Mouse (Mus musculus): ENCODE measurements around the gene Tmc5. TPM values are rescaled to one million over a fixed set of nuclear protein-coding genes. Genes with fewer than 3 reads are reported as not detected.
A peak's percentile ranks its signal among the peaks of the same experiment; 100 is the strongest.

Tmc5 gene
- total RNA-seq, 2 experiments from 2014 or later, result 0.24 to 0.60 TPM

DNA sequence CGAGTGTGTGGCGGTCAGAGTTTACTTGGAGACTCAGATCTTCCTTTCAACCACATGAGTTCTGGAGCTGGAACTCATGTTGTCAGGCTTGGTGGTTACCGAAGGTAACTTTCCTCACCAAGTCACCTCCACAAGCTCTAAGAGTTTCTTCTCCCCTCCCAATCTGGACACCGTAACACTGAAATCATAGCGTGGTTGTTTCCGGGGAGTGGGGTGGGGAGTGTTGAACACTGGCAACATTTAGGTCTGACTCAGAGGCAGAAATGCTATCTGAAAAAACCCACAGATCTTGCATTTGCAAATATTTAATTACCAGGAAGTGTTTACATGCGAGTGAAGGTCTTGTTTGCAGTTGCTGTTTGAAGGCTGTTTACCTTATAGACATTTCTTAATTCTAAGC is 12.7 kb downstream of the Tmc5 start:
- DNase-seq, result no peak
- intact Hi-C loops (cut with DNase I), result no loop called here

DNA sequence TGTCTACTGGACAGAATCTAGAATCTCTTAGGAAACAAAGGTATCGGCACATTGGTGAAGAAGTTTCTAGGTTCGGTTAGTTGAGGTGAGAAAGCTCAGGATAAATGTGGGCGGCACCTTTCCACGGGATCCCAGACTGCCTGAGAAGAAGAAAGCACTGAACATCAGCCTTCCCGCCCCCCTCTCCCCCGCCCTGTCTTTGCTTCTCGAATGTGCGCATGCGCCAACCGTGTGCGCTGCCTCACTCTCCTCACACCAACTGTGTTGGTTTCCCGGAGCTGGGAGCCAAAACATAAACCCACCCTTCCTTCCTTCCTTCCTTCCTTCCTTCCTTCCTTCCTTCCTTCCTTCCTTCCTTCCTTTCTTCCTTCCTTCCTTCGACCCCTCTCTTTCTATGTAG is 13.6 kb downstream of the Tmc5 start:
- DNase-seq, result no peak
- intact Hi-C loops (cut with DNase I), result no loop called here

DNA sequence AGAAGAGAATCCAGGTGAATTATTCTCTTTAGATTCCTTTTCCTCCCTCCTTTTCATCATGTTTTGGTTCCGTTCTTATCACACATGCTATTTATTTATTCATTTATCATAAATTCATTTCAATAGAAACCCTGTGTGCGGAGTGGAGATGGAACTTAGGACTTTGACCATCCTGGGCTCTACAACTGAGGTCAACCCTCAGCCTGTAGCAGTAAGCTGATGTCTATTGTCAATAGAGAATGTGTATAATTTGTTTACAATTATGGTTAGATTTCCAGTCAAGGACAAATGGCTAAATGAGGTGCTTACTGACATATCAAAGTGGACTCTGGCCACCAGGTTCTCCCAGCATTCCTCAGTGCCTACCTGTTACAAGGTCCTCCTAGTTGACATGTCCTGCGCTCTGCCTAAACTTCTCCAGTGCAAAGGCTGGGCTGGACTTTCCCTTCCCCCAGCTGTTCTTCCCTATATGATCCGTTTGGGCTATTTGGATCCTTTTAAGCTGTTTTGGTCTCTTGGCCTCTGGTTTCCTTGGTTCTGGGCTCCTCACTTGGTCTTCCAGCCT is 14.2 kb downstream of the Tmc5 start:
- intact Hi-C loops (cut with DNase I), result no loop called here
- DNase-seq, result no peak

DNA sequence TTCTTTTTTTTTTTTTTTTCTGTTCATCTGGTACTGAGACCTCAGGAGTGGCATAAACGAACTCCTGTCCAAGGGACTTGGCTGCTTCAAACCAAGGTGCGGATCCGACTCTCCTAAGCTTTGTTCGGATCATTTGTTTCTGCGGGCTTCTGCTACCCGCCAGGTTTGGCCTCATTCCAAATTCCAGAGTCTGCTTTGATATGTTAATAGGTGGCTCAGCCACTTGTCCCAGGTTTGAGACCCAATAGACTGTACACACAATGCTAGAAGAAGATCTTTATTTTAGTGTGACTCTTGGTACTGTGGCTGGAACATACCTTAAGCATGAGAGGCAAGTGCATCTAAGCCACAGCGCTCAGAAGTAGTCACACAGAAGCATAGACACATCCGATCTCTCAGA is 14.8 kb downstream of the Tmc5 start:
- intact Hi-C loops (cut with DNase I), result no loop called here
- no peak for DNase-seq

DNA sequence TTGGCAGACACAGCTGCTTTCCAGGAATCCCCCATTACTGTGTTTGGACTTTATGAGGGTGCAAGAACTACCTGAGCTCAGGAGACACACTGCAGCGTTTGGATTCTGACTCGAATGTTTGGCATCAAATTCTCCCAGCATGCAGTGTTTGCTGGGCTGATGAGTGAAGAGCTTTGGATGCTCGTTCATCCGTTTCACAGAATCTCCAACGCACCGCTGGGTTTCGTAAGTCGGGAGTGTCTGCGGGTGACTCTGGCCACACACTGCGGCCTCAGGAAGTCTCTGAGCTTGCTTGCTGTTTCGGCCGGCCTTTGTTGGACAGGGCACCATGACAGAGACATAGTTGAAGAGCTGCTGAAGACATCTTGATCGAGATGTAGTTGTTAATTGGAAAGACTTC is 17.0 kb downstream of the Tmc5 start:
- intact Hi-C loops (cut with DNase I), result no loop called here
- DNase-seq, result no peak

DNA sequence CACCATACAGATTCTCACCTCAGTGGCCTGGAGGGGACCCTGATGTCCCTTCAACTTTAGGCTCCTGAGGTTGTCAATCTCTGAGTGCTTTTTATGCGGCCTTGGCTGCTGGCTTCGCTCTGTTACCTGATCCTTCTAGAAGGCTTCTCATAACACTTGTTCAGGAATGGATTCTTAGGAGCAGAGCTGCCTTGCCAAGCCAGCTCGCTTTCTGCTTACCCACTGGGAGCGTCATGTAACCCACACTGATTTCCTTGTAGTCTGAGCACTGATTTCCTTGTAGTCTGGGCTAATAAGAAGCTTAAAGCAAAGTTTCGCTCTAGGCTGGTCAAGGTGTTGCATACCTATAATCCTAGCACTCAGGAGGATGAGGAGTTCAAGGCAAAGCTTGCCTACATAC is 21.0 kb downstream of the Tmc5 start:
- no peak for DNase-seq
- intact Hi-C loops (cut with DNase I), result no loop called here

DNA sequence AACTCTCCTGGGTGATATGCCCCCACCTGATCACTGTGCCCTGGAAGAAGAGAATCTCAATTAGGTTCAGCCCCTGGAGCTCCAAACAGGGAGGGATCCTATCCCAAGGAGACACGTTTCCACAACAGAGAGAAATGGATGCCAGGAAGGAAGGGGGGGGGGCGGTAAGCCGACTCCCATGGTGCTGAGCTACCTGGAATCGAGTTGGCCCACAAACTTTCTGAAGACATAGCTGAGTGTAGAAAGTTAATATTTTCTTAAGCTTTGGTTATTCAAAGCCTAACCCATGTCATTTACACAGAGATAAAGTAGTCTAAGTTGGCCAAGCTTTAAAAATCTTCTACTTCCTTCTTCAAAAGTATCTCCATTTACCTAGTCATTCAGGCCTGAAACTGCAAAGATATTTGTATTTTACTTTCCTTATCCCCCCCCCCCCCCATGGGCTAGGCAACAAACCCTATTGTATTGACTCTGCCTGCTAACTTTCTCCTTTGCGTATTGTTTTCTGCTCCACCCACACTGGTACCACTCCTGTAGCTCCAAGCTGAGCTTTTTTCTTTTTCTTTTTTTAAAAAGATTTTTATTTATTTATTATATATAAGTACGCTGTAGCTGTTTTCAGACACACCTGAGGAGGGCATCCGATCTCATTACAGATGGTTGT is 23.3 kb downstream of the Tmc5 start:
- no peak for DNase-seq
- intact Hi-C loops (cut with DNase I), result no loop called here

DNA sequence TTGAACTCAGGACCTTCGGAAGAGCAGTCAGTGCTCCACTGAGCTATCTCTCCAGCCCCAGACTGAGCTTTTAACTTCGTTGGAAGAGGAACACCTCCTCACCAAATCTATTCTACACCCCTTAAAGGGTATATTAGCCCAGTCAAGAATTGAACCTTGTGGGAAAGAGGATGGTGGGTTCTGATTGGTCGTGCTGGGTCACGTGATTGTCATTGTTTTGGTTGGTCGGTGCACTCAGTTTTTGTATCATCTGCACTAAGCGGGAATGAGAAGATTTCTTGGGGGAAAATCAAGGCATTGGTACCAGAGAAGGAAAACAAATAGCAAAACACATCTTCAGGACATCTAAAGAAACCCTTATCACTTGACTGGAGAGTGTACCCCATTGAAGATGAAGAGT is 24.0 kb downstream of the Tmc5 start:
- intact Hi-C loops (cut with DNase I), result no loop called here

DNA sequence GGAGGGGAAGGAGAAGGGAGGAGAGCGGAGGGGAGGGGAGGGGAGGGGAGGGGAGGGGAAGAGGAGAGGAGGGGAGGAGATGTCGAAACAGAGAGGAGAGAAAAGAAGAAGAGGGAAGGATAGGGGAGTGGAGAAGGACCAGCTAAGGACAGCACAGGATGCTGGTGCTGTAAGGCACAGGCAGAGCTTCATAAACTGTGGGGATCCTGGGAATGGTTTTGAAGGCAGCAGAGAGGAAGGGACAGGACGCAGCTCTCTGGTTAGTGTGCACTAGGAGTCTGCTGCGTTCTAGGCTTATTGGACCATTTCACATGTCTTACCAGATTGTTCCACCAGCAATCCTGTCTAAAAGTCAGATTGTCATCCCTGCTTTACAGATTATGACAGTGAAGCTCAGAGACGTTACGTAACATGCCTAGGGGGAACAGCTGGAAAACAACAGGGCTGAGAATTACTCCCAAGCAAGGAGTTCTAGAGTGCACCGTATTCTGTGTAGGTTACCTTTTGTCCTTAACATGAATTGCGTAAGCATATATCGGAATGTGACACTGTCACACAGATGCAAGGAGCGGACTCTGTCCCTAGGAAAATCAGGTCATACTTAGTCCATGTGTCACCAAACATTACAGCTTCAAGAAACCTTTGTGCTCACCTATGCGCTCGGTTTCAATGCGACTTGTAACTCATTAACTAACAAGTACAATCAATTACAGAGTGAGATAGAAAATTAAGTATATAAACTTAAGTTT is 30.6 kb downstream of the Tmc5 start:
- DNase-seq, result no peak

More for the DNA sequence above, 24.0 kb downstream of the Tmc5 start:
- no peak for DNase-seq

DNA sequence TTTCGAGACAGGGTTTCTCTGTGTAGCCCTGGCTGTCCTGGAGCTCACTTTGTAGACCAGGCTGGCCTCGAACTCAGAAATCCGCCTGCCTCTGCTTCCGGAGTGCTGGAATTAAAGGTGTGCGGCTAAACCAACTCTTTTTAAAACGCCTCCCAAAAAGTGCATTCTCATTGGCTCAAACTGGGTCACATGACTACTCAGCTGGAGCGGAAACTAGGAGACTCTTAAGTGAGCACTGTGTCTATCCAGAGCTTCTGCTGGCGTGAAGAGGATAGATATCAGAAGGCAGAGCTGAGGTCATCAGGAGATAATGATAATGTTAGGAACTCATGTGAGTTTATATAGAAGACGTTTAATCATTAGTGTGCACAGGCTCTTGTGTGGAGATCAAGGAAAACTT is 36.0 kb downstream of the Tmc5 start:
- no peak for DNase-seq
- intact Hi-C loops (cut with DNase I), result no loop called here

More for the DNA sequence above, 30.6 kb downstream of the Tmc5 start:
- intact Hi-C loops (cut with DNase I), result no loop called here

DNA sequence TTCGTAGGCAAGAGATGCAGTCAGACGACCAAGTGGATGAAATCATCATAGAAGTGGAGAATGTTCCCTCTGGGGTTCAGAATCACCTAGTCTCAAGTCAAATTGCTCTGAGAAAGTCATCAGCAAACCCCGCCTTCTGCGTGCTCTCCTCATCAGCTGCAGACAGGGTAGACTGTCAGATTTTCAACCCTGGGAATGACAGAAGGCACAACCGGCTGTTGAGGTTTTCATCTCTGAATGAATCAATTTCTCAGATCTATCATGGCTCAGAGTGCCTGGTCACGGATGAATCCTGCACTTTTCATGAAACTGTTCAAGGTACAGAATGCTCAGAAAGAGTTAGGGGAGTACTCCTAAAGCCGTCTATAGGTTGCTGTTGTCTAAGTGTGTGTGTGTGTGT is 36.9 kb downstream of the Tmc5 start:
- no peak for DNase-seq
- intact Hi-C loops (cut with DNase I), result no loop called here

DNA sequence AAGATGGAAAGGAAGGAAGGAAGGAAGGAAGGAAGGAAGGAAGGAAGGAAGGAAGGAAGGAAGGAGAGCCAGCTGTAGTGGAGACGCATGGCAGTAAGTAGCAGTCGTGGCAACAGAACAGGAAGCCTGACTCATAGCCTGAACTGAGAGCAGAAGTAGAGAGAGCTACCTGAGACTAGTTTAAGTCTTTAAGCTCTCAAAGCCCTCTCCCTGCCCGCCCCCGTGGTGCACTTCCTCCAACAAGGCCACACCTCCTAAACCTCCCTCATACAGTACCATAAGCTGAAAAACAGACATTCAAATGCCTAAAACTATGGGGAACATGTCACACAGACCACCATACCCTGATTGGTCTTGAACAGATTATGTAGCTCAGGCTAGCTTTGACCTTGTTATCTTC is 40.4 kb downstream of the Tmc5 start:
- no peak for DNase-seq
- intact Hi-C loops (cut with DNase I), result no loop called here

DNA sequence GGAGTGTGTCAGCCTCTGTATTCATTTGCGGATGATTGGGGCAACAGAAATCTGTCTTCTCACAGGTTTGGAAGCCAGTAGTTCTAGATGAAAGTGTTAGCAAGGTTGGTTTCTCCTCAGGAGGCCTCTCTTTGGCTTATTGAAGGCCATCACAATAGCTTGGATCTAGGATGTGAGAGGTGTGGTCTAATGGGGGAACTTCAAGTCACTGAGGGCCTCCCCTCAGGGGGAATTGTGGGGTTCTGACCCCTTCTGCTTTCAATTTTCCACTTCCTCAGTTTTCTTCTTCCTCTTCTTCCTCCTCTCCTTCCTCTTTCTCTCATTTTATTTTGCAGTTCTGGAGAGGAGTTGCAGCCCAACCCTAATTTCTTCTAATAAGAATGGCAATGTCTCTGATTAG is 49.1 kb downstream of the Tmc5 start:
- intact Hi-C loops (cut with DNase I), result no loop called here
- no peak for DNase-seq

DNA sequence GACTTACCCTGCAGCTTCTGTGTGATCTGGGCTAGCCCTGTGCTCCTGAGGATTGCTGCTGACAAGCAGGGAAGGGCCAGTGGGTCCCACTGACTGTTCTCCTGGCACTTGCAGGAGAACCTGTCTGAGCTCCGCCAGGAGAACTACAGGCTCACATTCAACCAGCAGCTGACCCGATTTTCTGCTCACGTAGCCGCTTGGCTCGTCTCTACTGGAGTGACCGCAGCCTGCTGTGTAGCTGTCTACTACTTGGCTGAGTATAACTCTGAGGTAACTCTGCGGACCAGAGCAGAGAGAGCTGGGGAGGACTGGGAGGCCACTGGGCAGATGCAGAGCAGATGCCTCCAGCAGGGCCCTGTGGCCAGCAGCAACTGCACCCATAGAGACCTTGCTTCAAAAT is 52.2 kb downstream of the Tmc5 start:
- DNase-seq, result peak; percentile 51
- intact Hi-C loops (cut with DNase I), result no loop called here

DNA sequence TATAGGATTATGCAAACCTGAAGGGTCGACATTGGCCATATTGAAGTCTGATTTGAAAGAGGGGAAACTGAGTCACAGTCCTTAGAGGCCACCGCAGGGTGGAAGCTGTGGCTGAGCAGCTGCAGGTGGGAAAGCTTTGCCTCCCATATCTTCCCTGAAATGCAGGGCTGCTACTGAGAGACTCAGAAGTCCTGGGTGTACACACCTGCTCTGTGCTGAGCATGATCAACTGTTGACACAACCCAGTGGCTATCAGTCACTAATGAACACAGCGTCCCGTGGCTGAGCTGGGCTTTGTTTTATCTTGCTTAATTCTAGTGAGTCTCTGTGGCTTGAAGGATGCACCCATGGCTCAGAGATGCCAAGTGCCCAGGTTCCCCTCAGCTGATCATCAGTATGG is 53.0 kb downstream of the Tmc5 start:
- intact Hi-C loops (cut with DNase I), result no loop called here
- DNase-seq, result no peak

DNA sequence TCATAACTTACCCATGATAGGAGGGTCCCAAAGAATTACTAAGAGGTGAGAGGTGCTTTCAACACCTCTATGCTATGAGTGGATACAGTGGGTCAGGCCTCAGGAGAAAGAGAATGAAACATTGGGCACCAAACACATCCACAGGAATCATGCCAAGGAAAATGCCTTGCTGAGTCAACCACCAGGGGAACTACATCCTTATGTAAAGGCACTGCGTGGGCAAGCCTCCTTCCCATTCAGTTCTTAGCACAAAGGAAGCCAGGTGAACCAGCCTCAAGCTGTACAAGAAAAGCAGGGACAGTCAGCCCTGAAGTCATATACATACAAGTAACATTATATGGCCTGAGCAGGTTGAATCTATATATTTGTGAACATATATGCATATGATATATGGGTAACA is 53.8 kb downstream of the Tmc5 start:
- intact Hi-C loops (cut with DNase I), result no loop called here
- no peak for DNase-seq

DNA sequence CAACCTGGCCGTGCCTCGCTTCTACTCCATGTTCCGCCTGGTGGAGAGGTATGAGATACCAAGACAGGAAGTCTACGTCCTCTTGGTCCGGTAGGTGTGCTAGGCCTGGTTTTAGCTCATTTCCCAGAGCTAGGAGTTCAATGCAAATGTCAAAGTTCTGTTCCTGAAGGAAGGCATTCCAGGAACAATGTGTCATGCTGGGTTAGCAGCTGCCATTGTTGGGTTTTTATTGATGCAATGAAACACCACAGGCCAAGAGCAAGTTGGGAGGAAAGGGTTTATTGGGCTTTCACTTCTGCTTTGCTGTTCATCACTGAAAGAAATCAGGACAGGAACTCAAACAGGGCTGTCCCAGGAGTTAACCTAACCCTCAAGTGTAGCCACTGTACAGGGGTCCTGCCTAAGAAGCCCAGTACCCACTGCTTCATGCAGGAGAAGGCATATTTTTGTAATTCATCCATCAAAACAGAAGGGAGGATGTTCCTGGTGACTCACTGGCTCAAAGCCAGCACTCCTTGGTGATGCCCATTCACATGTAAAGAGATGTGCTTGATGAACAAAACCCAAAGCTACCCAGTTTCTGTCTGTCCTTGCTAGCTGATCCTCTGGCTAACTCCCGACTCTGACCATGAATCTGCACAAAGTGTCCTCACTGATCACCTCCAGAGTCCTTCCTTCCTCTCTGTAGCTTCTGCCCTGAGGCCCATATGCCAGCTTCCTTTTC is 55.6 kb downstream of the Tmc5 start:
- peak; percentile 17 for DNase-seq
- intact Hi-C loops (cut with DNase I), result no loop called here

DNA sequence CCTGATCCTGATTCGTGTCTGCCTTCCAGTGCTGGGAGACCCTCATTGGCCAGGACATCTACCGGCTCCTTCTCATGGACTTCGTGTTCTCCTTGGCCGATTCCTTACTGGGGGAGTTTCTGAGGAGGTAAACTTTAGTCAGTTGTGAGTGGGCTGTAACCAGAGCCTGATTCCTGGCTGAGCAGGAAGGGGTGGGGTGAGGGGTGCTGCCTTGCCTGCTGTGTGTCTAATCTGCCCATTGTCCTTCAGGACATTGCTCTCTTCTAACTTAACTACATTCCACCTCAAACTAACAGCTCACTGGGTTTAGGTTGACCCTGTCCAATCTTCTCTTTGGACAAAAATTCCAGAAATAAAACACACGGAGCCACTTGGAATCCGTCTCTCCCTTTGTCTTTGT is 59.6 kb downstream of the Tmc5 start:
- no peak for DNase-seq
- intact Hi-C loops (cut with DNase I), result no loop called here

DNA sequence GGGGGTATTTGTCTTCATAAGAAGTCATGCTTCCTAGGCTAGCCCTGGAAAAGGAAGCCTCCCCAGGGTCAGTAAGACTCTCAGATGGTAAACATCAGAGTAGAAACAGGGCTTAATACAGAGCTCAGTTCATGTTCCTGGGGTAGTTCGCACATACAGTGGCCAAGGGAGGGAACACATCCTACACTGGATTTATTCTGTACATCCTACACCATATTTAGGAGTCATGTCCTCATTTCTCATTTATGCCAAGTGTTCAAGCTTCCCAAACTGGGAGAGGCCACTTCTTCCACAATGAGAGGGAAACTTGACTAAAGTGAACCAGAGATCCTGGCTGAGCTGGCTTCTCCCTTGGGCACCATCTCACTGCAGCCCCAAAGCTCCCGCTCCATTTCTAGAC is 70.7 kb downstream of the Tmc5 start:
- intact Hi-C loops (cut with DNase I), result no loop called here
- DNase-seq, result no peak

DNA sequence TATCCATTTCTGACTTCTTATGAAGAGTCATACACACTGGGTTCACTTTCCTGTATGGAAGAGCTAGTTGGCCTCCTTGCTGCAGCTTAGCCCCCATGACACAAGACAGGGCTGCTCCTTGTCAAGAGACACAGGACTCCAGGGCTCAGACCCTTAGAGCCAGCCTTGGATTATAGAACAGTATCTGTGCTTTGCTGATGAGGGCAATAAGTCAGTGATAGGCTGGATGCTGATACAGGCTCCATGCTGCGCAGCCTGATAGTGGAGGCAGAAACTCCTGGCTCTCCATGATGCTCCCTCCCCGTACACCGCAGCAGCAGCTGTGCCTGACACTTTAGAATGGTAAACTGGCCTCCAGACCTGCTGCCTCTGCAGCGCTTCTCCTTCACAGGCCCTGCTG is 73.0 kb downstream of the Tmc5 start:
- intact Hi-C loops (cut with DNase I), result no loop called here
- DNase-seq, result no peak

DNA sequence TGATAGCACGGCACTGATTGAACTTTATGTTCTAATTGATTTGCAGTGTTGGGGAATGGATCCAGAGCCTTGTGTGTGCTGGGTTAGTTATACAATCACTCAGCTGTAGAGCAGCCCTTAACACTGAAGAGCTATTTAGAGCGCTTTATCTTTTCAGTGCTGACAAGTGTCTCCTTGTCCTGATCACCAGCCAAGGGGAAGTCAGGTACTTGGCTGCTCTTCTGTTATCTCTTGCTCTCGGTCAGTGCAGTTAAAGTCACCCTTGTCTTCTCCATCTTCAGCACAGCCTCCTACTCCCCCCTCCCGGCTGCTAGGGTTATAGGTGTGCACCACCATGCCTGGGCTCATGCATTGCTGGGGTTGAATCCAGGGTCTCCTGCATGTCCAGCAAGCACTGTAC is 79.7 kb downstream of the Tmc5 start:
- intact Hi-C loops (cut with DNase I), result no loop called here
- DNase-seq, result no peak

DNA sequence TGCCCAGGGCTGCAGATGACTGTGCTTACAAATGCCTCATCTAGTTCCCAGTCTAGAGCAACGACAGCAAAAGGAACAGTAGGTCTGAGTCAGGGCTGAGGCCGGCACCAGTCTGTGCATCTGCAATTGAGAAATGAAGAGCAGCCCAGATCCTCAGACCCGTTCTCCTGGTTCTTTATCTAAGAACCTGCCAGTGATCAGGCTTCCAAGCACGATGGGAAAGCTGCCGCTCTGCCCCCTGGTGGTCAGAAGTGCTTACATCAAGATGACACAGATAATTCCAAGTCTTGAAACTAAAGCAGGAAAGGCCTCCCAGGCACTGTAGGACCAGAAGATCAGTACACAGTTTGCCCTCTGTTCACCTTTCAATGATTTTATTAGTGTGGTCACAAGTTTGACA is 91.1 kb downstream of the Tmc5 start:
- DNase-seq, result peak; percentile 89
- intact Hi-C loops (cut with DNase I), result loop anchor here (5.0 kb wide), 2 partner anchors 96 to 381 kb away; no protein-coding TSS in a partner anchor
